Mouse (Mus musculus) liver, adult 2 months (tissue): ENCODE results near the gene Slc23a2.

Experiments
- CTCF ChIP-seq: fragments of 200-500 bp; IDR thresholded peaks from 2 replicates; pipeline ENCODE4 v1.5.1; 2011; ENCODE audit warnings: low read depth, low read length, control low read depth
- POLR2A ChIP-seq: fragments of 200-500 bp; IDR thresholded peaks from 2 replicates; pipeline ENCODE4 v1.6.1; 2011; ENCODE audit warnings: low read length, control low read depth; ENCODE audit not compliant: insufficient read depth; ENCODE audit errors: extremely low read depth

GRCm38 (mm10) chr2:132010781-132011180 lies 134.1 kb downstream of the Slc23a2 start:
- TF ChIP-seq POLR2A (no peak), CTCF (no peak)
